Mouse (Mus musculus) left cerebral cortex, adult 11 months (tissue): ENCODE measurements at regions not wholly inside any gene's neighbourhood (a gene's known extent, or its start where the extent isn't known, plus 50 kb on each side); places are given as distances from the start of the nearest gene placed in this dataset.

Source experiments
- DNase-seq: peaks from one replicate; pipeline ENCODE4 v3.0.0; 2022; ENCODE audit warnings: low spot score

GRCm38 (mm10) chr7:136180996-136181395, 464.8 kb upstream of the Mki67 start:
- DNase-seq = no peak

- no peak for DNase-seq
These were observed 465.9 kb upstream of the Mki67 start for GRCm38 (mm10) chr7:136182101-136182500.

GRCm38 (mm10) chr7:136196424-136197160, 480.4 kb upstream of the Mki67 start:
- DNase-seq = no peak

GRCm38 (mm10) chr7:136208879-136209278, 492.7 kb upstream of the Mki67 start:
- no peak for DNase-seq

- no peak for DNase-seq
These were observed 493.4 kb upstream of the Mki67 start for GRCm38 (mm10) chr7:136209299-136210171.

GRCm38 (mm10) chr7:136212492-136212891, 496.3 kb upstream of the Mki67 start:
- DNase-seq = no peak

GRCm38 (mm10) chr7:136213057-136213961, 497.1 kb upstream of the Mki67 start:
- DNase-seq = no peak

GRCm38 (mm10) chr7:136213962-136214308, 497.8 kb upstream of the Mki67 start:
- no peak for DNase-seq

GRCm38 (mm10) chr7:136214415-136214814, 498.3 kb upstream of the Mki67 start:
- no peak for DNase-seq

GRCm38 (mm10) chr7:136216734-136217133, 500.6 kb upstream of the Mki67 start:
- DNase-seq = no peak

- no peak for DNase-seq
These were observed 503.5 kb upstream of the Mki67 start for GRCm38 (mm10) chr7:136219564-136220244.

GRCm38 (mm10) chr7:136220245-136221167, 504.3 kb upstream of the Mki67 start:
- peak; percentile 2 for DNase-seq

GRCm38 (mm10) chr7:136221620-136222019, 505.5 kb upstream of the Mki67 start:
- DNase-seq = no peak

- no peak for DNase-seq
These were observed 509.9 kb upstream of the Mki67 start for GRCm38 (mm10) chr7:136226031-136226430.

- DNase-seq = no peak
These were observed 512.2 kb upstream of the Mki67 start for GRCm38 (mm10) chr7:136228331-136228730.

GRCm38 (mm10) chr7:136229592-136229991, 513.4 kb upstream of the Mki67 start:
- no peak for DNase-seq

- DNase-seq = no peak
These were observed 516.0 kb upstream of the Mki67 start for GRCm38 (mm10) chr7:136232177-136232576.

- no peak for DNase-seq
These were observed 519.4 kb upstream of the Mki67 start for GRCm38 (mm10) chr7:136235563-136235962.

GRCm38 (mm10) chr7:136236391-136236790, 520.2 kb upstream of the Mki67 start:
- no peak for DNase-seq

GRCm38 (mm10) chr7:136265691-136266090, 549.5 kb upstream of the Mki67 start:
- no peak for DNase-seq
